Mouse (Mus musculus): ENCODE data around the gene Rhox4f.
"Not testable (repeated sequence)": the region's sequence is repeated elsewhere in the genome, so short reads cannot be mapped to it uniquely, and the experiment has no call there.

DNA sequence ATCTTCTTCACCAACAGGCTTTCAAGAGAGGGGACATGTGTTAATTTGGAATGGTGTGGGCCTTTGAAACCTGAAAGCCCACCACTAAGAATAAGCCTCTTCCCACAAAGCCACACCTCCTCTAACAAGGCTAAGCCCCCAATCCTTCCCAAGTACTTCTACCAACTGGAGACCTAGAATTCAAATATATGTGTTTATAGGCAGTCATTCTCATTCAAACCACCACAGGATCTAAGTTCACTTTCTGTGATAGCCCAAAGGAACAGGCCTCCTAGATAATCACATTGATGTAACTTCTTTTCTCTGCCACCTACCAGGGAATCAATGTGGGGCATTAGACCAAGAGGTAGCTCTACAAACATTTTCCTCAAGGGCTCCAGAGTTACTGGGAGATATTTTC is 26.8 kb downstream of the Rhox4f start, which contains the start of gene Rhox3f:
- TF ChIP-seq CTCF (IDR thresholded peaks at IDR 0.05; ENCODE audit: low read depth, low read length); POLR2A (IDR thresholded peaks at IDR 0.05; ENCODE audit: borderline replicate concordance, low read depth, low read length): not testable (repeated sequence)
